Mouse (Mus musculus): ENCODE measurements around the gene H2al1e.
A peak's percentile ranks its signal among the peaks of the same experiment; 100 is the strongest.
"Not testable (repeated sequence)": the region's sequence is repeated elsewhere in the genome, so short reads cannot be mapped to it uniquely, and the experiment has no call there.

H2al1e gene

DNA sequence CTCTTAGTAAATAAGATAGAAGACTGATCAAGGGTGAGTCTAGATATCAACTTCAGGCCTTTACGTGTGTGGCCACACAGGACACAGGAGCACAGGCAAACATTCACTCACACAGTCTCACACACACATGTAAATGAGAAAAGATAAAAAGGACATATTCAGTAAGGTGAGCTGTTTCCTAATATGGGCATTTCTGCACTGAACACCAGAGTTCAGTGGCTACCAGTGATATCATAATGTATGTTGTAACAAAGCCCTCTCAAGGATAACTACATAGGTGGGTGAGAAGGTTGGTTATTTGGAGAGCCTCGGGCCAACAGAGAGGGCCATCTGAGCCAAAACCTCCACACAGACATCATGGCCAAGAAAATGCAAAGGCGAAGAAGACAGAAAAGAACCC, at the start of gene H2al1e:
H2al1e (plus strand) TSS at position 301 of the 400 bp plus-strand sequence.
- not testable (repeated sequence) for DNase-seq

DNA sequence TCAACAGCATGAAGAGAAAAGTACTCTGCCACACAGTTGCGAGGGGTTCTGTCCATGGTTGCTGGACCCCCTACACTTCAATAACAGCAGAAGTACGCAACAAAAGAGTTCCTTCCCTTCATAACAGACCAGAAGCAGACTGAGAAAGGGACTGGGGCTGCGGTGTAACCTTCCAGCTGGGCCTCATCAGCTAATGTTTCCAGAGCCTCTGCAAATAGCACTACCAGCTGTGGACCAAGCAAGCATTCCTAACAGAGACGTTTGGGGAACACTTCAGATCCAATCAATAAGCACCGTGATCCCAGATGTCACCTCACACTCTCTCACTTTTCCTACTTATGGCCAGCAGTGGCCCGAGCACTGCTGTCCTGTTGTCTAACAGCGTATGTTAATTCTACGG, 46.8 kb upstream of the H2al1e start:
- DNase-seq = no peak

DNA sequence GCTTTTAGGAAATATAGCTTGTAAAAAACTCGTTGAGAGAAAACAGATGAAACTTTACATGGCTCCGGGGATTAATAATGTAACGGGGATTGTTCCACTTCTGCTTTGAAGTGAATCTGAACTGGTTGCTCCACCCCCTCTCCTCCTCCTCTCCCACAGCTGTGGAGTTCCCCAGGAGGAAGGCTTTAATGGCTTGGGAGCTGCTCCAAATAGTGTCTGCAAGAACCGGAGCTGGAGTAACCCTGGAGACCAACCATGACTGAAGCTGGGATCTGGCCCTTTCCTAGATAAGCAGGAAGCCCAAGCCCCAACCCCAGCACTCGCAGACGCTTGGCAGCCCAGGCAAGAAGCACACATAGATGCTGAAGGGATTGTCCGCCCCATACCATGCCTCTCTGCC, 43.9 kb upstream of the H2al1e start:
- peak; percentile 20 for DNase-seq

DNA sequence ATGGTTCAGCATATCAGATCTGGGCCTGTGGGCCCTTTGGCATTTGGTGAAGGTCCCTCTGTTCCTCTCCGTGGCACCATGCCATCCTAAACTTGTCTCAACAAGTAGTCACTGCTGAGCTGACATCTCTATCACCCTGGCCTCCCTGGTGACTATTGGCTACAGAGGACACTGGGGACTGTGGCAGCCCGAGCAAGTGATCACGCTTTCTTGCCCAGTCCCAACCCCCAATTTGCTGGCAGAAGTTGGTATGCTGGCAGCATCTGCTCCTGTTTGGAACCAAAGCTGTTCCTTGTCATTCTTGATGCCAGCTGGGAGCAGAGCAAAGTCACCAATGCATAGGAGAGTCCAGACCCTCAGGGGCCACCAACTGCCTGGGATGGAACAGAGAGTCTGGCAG, 42.7 kb upstream of the H2al1e start:
- no peak for DNase-seq

DNA sequence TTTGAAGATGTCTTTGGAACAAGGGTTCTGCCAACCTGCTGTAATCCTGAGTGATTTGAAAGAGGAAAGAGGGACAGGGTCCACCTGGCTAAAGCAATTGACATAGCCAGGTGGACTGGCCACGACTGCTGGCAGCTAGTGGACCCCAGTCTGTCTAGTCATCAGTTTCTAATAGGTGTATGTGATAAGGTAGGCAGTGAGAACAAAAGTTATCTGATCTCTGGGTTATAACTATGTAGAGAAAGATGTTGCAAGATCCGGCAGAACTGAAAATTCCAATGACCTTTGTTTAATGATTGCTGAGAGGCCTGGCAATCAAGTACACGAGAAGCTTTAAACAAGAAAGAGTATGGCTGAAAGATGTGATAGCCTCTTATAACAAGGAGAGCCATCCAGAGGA, 38.5 kb upstream of the H2al1e start:
- DNase-seq = no peak

DNA sequence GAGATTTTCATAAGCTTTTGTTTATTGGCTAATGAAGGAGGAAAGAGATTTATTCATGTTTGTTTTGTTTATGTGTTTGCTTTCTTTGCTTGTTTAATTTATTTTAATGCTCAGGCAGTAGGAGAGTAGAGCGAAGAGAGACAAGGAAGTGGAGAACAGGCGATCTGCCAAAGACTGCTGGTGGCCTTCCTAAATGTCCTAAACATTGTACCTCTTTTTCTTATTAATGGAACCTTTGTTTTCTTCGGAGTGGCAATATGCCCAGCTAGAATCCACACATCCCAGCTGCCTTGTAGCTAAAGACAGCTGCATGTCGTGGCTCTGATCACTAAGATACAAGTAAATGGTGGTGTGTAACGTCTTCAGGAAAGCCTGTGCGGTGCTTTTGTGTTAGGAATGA, 34.7 kb upstream of the H2al1e start:
- DNase-seq = no peak

DNA sequence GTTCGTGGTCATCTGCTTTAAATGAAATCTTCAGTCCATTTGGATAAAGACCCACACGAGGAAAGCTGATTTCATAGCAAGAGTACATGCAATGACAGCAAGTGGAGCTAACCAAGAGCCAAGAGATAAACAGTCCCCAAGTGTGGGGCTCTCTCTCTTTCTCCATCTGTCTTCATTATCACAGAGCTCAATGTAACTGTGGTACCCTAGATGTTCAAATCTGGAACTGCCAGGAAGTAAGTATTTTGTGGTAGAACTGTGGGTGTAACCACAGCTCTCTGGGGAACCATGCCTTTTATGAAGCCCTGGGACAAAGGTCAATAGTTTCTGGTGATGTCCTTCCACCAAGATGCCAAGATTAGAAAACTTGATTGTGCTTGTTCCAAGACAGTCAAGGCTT, 31.0 kb upstream of the H2al1e start:
- no peak for DNase-seq

DNA sequence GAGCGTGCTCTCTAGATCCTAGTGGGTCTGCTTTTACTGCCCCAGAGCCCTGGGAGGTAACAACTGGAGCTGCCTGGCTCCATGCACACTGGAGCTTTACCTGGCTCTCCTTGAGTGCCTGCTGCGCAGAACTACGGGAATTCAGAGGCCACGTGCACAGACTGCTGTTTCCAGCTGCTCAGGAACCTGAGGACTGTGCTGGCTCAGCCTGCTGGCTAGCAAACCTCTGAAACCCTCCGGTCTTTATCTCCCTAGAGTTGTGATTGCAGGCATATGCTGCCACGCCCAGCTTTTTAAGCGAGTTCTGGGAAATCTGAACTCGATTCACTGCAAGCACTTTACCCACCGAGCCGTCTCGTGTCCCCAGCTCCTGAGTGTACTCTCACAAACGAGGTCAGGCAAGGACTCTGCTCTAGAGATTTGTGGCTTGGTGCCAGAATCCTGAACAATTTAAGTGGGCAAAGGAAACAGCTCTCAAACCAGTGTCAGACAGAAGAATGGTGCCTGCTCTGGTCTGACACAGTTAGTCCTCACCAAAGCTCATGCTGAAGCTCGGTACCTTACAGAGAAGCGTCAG, 23.3 kb upstream of the H2al1e start:
- peak; percentile 9 for DNase-seq

DNA sequence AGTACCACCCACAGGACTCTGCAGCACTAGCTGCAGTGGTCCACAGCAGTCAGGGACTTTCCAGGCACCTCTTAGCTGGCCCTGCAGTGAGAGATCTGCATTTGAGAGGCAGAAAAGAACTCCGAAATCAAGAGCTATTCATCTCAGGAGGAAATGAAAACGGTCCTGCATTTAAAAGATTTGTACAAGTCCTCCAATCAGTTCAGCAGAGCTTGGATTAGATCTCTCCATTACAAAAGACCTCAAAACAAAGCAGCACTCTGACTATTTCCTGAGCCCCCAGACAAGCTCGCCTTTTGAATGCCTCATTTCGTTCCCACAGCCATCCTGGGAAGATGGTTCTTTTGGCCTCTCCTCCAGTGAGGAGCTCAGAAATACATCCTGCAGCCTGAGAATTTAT, 22.5 kb upstream of the H2al1e start:
- no peak for DNase-seq

DNA sequence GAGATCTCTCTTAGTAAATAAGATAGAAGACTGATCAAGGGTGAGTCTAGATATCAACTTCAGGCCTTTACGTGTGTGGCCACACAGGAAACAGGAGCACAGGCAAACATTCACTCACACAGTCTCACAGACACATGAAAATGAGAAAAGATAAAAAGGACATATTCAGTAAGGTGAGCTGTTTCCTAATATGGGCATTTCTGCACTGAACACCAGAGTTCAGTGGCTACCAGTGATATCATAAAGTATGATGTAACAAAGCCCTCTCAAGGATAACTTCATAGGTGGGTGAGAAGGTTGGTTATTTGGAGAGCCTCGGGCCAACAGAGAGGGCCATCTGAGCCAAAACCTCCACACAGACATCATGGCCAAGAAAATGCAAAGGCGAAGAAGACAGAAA, 12.8 kb upstream of the H2al1e start, which contains the start of gene H2al1a:
H2al1a (plus strand) TSS at position 301 of the 400 bp plus-strand sequence.
- DNase-seq = not testable (repeated sequence)

DNA sequence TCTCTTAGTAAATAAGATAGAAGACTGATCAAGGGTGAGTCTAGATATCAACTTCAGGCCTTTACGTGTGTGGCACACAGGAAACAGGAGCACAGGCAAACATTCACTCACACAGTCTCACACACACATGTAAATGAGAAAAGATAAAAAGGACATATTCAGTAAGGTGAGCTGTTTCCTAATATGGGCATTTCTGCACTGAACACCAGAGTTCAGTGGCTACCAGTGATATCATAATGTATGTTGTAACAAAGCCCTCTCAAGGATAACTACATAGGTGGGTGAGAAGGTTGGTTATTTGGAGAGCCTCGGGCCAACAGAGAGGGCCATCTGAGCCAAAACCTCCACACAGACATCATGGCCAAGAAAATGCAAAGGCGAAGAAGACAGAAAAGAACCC, 9.6 kb upstream of the H2al1e start, which contains the start of gene H2al1b:
H2al1b (plus strand) TSS at position 301 of the 400 bp plus-strand sequence.
- not testable (repeated sequence) for DNase-seq

DNA sequence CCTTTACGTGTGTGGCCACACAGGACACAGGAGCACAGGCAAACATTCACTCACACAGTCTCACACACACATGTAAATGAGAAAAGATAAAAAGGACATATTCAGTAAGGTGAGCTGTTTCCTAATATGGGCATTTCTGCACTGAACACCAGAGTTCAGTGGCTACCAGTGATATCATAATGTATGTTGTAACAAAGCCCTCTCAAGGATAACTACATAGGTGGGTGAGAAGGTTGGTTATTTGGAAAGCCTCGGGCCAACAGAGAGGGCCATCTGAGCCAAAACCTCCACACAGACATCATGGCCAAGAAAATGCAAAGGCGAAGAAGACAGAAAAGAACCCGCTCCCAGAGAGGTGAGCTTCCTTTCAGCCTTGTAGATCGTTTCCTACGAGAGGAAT, 6.4 kb upstream of the H2al1e start, which contains the start of gene H2al1c:
H2al1c (plus strand) TSS at position 301 of the 400 bp plus-strand sequence.
- not testable (repeated sequence) for DNase-seq

DNA sequence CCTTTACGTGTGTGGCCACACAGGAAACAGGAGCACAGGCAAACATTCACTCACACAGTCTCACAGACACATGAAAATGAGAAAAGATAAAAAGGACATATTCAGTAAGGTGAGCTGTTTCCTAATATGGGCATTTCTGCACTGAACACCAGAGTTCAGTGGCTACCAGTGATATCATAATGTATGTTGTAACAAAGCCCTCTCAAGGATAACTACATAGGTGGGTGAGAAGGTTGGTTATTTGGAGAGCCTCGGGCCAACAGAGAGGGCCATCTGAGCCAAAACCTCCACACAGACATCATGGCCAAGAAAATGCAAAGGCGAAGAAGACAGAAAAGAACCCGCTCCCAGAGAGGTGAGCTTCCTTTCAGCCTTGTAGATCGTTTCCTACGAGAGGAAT, 3.2 kb upstream of the H2al1e start, which contains the start of gene H2al1d:
H2al1d (plus strand) TSS at position 301 of the 400 bp plus-strand sequence.
- DNase-seq = not testable (repeated sequence)

DNA sequence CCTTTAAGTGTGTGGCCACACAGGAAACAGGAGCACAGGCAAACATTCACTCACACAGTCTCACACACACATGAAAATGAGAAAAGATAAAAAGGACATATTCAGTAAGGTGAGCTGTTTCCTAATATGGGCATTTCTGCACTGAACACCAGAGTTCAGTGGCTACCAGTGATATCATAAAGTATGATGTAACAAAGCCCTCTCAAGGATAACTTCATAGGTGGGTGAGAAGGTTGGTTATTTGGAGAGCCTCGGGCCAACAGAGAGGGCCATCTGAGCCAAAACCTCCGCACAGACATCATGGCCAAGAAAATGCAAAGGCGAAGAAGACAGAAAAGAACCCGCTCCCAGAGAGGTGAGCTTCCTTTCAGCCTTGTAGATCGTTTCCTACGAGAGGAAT, 3.1 kb downstream of the H2al1e start, which contains the start of gene H2al1f:
H2al1f (plus strand) TSS at position 301 of the 400 bp plus-strand sequence.
- DNase-seq = not testable (repeated sequence)

DNA sequence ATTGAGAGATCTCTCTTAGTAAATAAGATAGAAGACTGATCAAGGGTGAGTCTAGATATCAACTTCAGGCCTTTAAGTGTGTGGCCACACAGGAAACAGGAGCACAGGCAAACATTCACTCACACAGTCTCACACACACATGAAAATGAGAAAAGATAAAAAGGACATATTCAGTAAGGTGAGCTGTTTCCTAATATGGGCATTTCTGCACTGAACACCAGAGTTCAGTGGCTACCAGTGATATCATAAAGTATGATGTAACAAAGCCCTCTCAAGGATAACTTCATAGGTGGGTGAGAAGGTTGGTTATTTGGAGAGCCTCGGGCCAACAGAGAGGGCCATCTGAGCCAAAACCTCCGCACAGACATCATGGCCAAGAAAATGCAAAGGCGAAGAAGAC, 6.2 kb downstream of the H2al1e start, which contains the start of gene H2al1g:
H2al1g (plus strand) TSS at position 301 of the 400 bp plus-strand sequence.
- not testable (repeated sequence) for DNase-seq

DNA sequence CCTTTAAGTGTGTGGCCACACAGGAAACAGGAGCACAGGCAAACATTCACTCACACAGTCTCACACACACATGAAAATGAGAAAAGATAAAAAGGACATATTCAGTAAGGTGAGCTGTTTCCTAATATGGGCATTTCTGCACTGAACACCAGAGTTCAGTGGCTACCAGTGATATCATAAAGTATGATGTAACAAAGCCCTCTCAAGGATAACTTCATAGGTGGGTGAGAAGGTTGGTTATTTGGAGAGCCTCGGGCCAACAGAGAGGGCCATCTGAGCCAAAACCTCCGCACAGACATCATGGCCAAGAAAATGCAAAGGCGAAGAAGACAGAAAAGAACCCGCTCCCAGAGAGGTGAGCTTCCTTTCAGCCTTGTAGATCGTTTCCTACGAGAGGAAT, 9.5 kb downstream of the H2al1e start, which contains the start of gene H2al1h:
H2al1h (plus strand) TSS at position 301 of the 400 bp plus-strand sequence.
- DNase-seq = not testable (repeated sequence)

DNA sequence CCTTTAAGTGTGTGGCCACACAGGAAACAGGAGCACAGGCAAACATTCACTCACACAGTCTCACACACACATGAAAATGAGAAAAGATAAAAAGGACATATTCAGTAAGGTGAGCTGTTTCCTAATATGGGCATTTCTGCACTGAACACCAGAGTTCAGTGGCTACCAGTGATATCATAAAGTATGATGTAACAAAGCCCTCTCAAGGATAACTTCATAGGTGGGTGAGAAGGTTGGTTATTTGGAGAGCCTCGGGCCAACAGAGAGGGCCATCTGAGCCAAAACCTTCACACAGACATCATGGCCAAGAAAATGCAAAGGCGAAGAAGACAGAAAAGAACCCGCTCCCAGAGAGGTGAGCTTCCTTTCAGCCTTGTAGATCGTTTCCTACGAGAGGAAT, 12.6 kb downstream of the H2al1e start, which contains the start of gene H2al1i:
H2al1i (plus strand) TSS at position 301 of the 400 bp plus-strand sequence.
- not testable (repeated sequence) for DNase-seq

DNA sequence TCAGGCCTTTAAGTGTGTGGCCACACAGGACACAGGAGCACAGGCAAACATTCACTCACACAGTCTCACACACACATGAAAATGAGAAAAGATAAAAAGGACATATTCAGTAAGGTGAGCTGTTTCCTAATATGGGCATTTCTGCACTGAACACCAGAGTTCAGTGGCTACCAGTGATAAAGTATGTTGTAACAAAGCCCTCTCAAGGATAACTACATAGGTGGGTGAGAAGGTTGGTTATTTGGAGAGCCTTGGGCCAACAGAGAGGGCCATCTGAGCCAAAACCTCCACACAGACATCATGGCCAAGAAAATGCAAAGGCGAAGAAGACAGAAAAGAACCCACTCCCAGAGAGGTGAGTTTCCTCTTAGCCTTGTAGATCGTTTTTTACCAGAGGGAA, 15.8 kb downstream of the H2al1e start, which contains the start of gene H2al1j:
H2al1j (plus strand) TSS at position 301 of the 400 bp plus-strand sequence.
- not testable (repeated sequence) for DNase-seq

DNA sequence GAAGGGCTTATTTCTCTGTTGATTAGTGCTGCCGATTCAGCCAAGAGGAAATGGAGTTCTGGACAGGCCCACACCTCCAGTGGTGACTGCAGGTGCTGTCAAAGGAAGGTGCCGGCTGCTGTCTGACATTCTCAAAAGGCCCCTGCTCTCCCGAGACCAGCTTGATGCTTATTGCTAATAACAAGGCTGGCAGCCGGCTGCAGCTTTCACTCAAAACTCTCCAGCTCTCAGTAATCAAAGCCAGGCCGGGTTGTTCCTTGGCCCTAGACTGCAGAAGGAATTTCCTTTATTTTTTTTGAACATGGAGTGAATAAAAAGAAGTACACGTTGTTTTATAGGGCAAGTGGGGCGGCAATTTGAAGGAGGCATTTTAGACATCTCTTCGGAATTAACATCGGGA, 34.0 kb downstream of the H2al1e start:
- DNase-seq = no peak

DNA sequence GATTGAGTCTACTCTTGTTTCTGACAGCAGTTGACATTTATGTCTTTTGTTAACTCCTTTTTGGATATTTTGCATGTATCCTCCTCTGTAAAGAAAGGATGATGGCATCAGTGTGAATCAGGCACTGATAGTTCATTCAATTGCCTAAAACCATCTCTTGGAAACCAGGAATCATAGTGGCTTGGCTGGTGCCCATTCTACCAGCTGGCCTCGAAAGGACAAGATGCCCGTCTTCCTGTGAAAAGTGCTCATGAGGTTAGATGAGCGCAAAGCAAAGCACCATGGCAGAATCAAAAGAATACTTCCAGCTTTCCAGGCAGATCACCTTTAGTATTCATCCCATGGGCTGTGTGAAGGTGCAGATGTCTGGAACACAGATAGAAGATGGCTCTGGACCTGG, 35.0 kb downstream of the H2al1e start:
- DNase-seq = no peak

DNA sequence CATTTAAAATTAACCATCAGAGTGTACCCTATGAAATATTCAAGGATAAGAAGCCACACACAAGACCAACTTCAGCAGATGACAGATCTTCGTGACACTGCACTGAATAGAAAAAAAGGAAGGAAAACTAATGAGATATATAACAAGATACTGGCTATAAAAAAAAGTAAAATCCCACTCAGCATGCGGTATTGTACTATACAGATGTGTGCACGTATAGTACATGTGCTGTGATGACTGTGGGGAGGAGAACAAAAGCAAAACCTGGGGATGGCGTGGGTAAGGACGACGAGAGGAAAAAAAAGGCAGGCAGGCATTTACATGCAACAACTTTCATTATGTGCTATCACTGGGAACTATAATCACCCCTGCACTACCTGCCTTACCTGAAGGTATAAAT, 49.1 kb downstream of the H2al1e start:
- DNase-seq = no peak

DNA sequence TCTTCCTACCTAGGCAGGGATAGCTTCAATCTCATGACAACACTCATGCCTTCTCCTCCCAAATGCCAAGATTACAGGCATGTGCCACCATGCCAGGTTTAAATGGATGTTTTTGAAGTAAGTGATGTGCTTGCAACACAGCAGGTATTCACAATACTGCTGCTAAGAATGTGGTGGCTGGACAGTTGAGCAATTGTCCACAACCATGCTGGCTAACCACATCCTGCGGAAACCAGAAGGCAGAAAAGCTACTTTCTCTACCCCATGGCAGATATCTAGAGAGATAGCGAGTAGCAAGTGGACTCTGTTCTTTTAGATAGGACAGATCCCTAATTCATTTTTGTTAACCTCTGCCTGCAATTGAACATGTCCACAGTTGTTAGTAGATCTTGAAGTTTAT, 49.5 kb downstream of the H2al1e start:
- no peak for DNase-seq

All from kidney, adult 9 months (tissue).